Mouse (Mus musculus) cerebellum, adult 2 months (tissue): Measurements from ENCODE around the gene Nup62.

Experiments used
- CTCF ChIP-seq: fragments of 200-500 bp; IDR thresholded peaks from 2 replicates; pipeline ENCODE4 v1.5.1; 2011; ENCODE audit warnings: low read depth, mild to moderate bottlenecking, control low read depth, low read length, moderate library complexity, borderline replicate concordance; ENCODE audit not compliant: insufficient read depth
- POLR2A ChIP-seq: fragments of 200-500 bp; IDR thresholded peaks from 2 replicates; pipeline ENCODE4 v1.6.1; 2011; ENCODE audit warnings: low read length, control low read depth, borderline replicate concordance; ENCODE audit not compliant: insufficient read depth

- TF ChIP-seq POLR2A (no peak), CTCF (no peak)
Measured at GRCm38 (mm10) chr7:44877833-44878232, 61.9 kb downstream of the Nup62 start.
